Mouse (Mus musculus) lung, embryonic 14.5 days (tissue): ENCODE measurements around the gene Sp1. TPM values are rescaled to one million over a fixed set of nuclear protein-coding genes. Genes with fewer than 3 reads are reported as not detected.

Source experiments
- ATAC-seq: fragments of 200-750 bp; cut with Nextera tagmentation; 2 replicates; pipeline ENCODE4 v1.8.0; 2017; ENCODE audit warnings: mild to moderate bottlenecking, moderate TSS enrichment, moderate library complexity; ENCODE audit not compliant: insufficient read depth
- DNase-seq: peaks from one replicate; pipeline ENCODE4 v3.0.0-alpha.2; 2015
- H3K27ac ChIP-seq: fragments of 300-500 bp; sonication (generic); 2 replicates; pipeline ENCODE4 v1.5.1; 2014; ENCODE audit warnings: low read depth, mild to moderate bottlenecking, moderate library complexity
- H3K27me3 ChIP-seq: fragments of 300-500 bp; sonication (generic); 2 replicates; pipeline ENCODE4 v1.6.1; 2014; ENCODE audit warnings: low read length, control low read depth; ENCODE audit not compliant: insufficient read depth
- H3K36me3 ChIP-seq: fragments of 300-500 bp; sonication (generic); 2 replicates; pipeline ENCODE4 v1.6.1; 2014; ENCODE audit warnings: control low read depth; ENCODE audit not compliant: insufficient read depth
- H3K4me1 ChIP-seq: fragments of 300-500 bp; sonication (generic); 2 replicates; pipeline ENCODE4 v1.6.1; 2014; ENCODE audit warnings: antibody characterized with exemption, control low read depth; ENCODE audit not compliant: insufficient read depth
- H3K4me2 ChIP-seq: fragments of 300-500 bp; sonication (generic); 2 replicates; pipeline ENCODE4 v1.6.1; 2014; ENCODE audit warnings: mild to moderate bottlenecking
- H3K4me3 ChIP-seq: fragments of 300-500 bp; sonication (generic); 2 replicates; pipeline ENCODE4 v1.5.1; 2014; ENCODE audit warnings: low read depth, low read length
- H3K9ac ChIP-seq: fragments of 300-500 bp; sonication (generic); 2 replicates; pipeline ENCODE4 v1.6.1; 2014
- H3K9me3 ChIP-seq: fragments of 300-500 bp; sonication (generic); 2 replicates; pipeline ENCODE4 v1.6.1; 2016; ENCODE audit warnings: low read depth, low read length, control low read depth
- CTCF ChIP-seq: IDR thresholded peaks from 2 replicates; pipeline ENCODE4 v1.5.1; 2016; ENCODE audit warnings: antibody characterized with exemption, low read depth
- WGBS: fragments of 180-500 bp; shearing (Covaris S2); extraction: QIAGEN DNeasy Blood & Tissue Kit; methylation state at CpG from one replicate; pipeline ENCODE4 v1.1.7; 2014; 5-methylcytosine and 5-hydroxymethylcytosine counted together
- polyA plus RNA-seq: library from polyadenylated mRNA; unstranded; fragments of >200 nt; fragmentation: Nextera tagmentation; extraction: Ambion mirVana; gene quantifications from 2 replicates; pipeline ENCODE4 v1.2.1, GENCODE M21; 2014

Sp1 gene
- polyA plus RNA-seq, 1 experiment from 2014 or later = 16.1 TPM

- Histone ChIP-seq H3K4me2 (no peak overlapping the region), H3K4me1 (peaks cover 6% of the 10 kb centered on the region; the same call in 1 of the 2 replicates), H3K9ac (no peak overlapping the region), H3K9me3 (no peaks in the 10 kb centered on the region), H3K4me3 (no peak overlapping the region), H3K27ac (no peak overlapping the region), H3K36me3 (no peaks in the 10 kb centered on the region), H3K27me3 (no peaks in the 10 kb centered on the region)
- 46% methylated on average over 2 of the region's 2 CpGs for WGBS
- peak; percentile 85 for TF ChIP-seq CTCF
- peak; percentile 58; the same call in 1 of the 2 replicates for ATAC-seq
- DNase-seq = peak; percentile 94
Measured at GRCm38 (mm10) chr15:102442490-102442889, 36.5 kb downstream of the Sp1 start.

- H3K36me3 ChIP-seq = no peaks in the 10 kb centered on the region
- H3K9ac ChIP-seq = no peak within 1 kb of the TSS
- peaks cover 6% of the 10 kb centered on the region; the same call in 1 of the 2 replicates for H3K4me1 ChIP-seq
- TF ChIP-seq CTCF = no peak
- H3K27ac ChIP-seq = no peak within 1 kb of the TSS
- no peaks in the 10 kb centered on the region for H3K27me3 ChIP-seq
- H3K4me2 ChIP-seq = no peak within 1 kb of the TSS
- DNase-seq (peak; percentile 29), ATAC-seq (no peak)
- H3K4me3 ChIP-seq = no peak within 1 kb of the TSS
- no peaks in the 10 kb centered on the region for H3K9me3 ChIP-seq
- WGBS = 57% methylated on average over 8 of the region's 8 CpGs
Measured at GRCm38 (mm10) chr15:102445146-102445545, 39.2 kb downstream of the Sp1 start, which contains the start of gene Amhr2. Gene Amhr2 (plus strand): TSS chr15:102445367.

DNA sequence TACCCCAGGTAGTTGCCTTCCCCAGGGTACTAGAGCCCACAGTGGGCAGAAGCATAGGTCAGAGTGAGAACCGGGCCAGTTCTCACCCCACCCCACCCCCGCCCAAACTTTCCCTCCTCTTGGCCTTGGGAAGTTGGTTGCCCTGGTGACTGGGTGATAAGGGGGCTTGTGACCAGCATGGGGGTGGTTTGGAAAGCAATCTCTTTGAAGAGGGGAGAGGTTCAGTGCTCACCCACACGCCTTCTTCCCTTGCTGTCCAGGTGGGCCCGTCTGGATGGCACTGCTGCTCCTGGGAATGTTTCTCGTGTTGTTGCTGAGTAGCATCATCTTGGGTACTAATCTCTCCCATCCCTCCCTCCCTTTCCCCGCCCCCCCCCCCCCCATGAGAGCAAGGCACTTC is 40.5 kb downstream of the Sp1 start:
- no peaks in the 10 kb centered on the region for H3K27me3 ChIP-seq
- H3K9me3 ChIP-seq = no peaks in the 10 kb centered on the region
- peaks cover 6% of the 10 kb centered on the region; the same call in 1 of the 2 replicates for H3K4me1 ChIP-seq
- H3K27ac ChIP-seq = no peak overlapping the region
- no peaks in the 10 kb centered on the region for H3K36me3 ChIP-seq
- ATAC-seq (no peak), DNase-seq (no peak)
- H3K9ac ChIP-seq = no peak overlapping the region
- WGBS = 29% methylated on average over 5 of the region's 6 CpGs
- no peak for TF ChIP-seq CTCF
- H3K4me2 ChIP-seq = no peak overlapping the region
- no peak overlapping the region for H3K4me3 ChIP-seq

- Histone ChIP-seq H3K4me1 (peaks cover 6% of the 10 kb centered on the region; the same call in 1 of the 2 replicates), H3K4me3 (no peak overlapping the region), H3K27ac (no peak overlapping the region), H3K9ac (no peak overlapping the region), H3K27me3 (no peaks in the 10 kb centered on the region), H3K4me2 (no peak overlapping the region), H3K9me3 (no peaks in the 10 kb centered on the region), H3K36me3 (no peaks in the 10 kb centered on the region)
- DNase-seq = no peak
- 35% methylated on average over 8 of the region's 8 CpGs for WGBS
- no peak for ATAC-seq
- no peak for TF ChIP-seq CTCF
Measured at GRCm38 (mm10) chr15:102449366-102449765, 43.4 kb downstream of the Sp1 start.

- no peak for ATAC-seq
- H3K4me3 ChIP-seq = no peak overlapping the region
Measured at GRCm38 (mm10) chr15:102450928-102451327, 45.0 kb downstream of the Sp1 start.

DNA sequence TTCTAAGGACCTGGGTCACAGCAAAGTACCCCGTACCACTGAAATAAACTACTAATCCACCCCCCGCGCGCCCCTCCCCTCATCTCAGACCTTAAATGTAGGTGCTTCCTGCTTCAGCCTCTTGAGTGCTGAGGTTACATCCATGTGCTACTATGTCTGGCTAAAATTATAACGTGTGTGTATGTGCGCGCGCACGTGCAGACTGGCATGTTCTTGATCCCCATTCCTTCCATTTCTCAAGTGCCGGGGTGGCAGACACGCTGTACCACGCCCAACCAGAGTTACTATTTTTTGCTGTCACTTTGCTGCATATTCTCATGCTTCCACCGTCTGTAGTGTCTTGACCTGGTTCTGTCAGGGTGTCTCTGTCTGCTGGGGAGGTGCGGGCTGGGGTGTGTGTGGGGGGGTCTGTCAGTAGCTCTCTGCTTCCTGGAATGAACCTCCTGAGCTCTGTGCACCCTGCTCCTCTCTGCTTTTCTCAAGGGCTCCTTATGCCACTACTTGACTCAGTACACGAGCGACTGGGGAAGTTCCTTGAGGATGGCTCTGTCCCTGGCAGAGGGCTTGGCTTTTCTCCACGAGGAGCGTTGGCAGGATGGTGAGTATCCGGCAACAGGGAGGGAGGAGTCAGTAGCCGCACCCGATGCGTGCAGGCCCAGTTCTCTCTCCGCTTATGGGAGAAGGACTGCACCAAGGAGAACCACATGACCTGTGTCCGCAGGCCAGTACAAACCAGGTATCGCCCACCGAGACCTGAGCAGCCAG is 45.9 kb downstream of the Sp1 start:
- H3K4me2 ChIP-seq = no peak overlapping the region
- H3K4me3 ChIP-seq = no peak overlapping the region
- no peaks in the 10 kb centered on the region for H3K27me3 ChIP-seq
- no peaks in the 10 kb centered on the region for H3K4me1 ChIP-seq
- H3K36me3 ChIP-seq = no peaks in the 10 kb centered on the region
- DNase-seq (no peak), ATAC-seq (no peak)
- H3K9me3 ChIP-seq = no peaks in the 10 kb centered on the region
- 73% methylated on average over 26 of the region's 26 CpGs for WGBS
- no peak overlapping the region for H3K27ac ChIP-seq
- TF ChIP-seq CTCF = no peak
- H3K9ac ChIP-seq = no peak overlapping the region

More at GRCm38 (mm10) chr15:102450928-102451327, 45.0 kb downstream of the Sp1 start:
- Histone ChIP-seq H3K27me3 (no peaks in the 10 kb centered on the region), H3K4me2 (no peak overlapping the region), H3K36me3 (no peaks in the 10 kb centered on the region), H3K9me3 (no peaks in the 10 kb centered on the region), H3K27ac (no peak overlapping the region), H3K4me1 (no peaks in the 10 kb centered on the region), H3K9ac (no peak overlapping the region)
- WGBS = 32% methylated on average over 7 of the region's 7 CpGs
- no peak for TF ChIP-seq CTCF
- no peak for DNase-seq

DNA sequence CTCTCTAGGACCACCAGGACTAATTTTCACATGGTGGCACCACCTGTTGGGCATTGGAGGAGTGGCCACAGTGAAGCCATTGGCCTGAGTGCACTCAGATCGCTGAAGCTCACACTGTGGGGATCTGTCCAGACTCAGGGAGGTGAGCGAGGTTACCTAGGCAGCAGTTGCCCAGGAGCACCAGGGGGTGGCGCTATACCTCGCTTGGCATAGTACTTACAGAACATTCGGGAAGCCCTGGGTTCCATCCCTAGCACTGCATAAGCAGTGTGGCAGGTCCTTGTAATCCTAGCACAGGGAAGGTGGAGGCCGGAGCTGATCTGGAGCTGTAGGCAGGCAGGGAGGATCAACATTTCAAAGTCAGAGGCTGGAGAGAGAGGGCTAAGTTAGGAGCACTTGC is 50.0 kb downstream of the Sp1 start:
- TF ChIP-seq CTCF = peak; percentile 49
- no peak overlapping the region for H3K4me2 ChIP-seq
- H3K36me3 ChIP-seq = no peaks in the 10 kb centered on the region
- 34% methylated on average over 6 of the region's 6 CpGs for WGBS
- no peak overlapping the region for H3K27ac ChIP-seq
- no peak overlapping the region for H3K9ac ChIP-seq
- no peak for ATAC-seq
- H3K4me1 ChIP-seq = no peaks in the 10 kb centered on the region
- DNase-seq = no peak
- no peaks in the 10 kb centered on the region for H3K27me3 ChIP-seq
- no peaks in the 10 kb centered on the region for H3K9me3 ChIP-seq
- H3K4me3 ChIP-seq = no peak overlapping the region
